Mouse (Mus musculus) forebrain, embryonic 11.5 days (tissue): ENCODE measurements around the gene Flvcr2. TPM values are rescaled to one million over a fixed set of nuclear protein-coding genes. Genes with fewer than 3 reads are reported as not detected.

ENCODE experiments used
- ATAC-seq: fragments of 200-750 bp; cut with Nextera tagmentation; replicated peaks from 2 replicates; pipeline ENCODE4 v1.8.0; 2017; ENCODE audit warnings: moderate TSS enrichment; ENCODE audit not compliant: low FRiP score
- DNase-seq: peaks from one replicate; pipeline ENCODE4 v3.0.0-alpha.2; 2017; ENCODE audit warnings: low spot score
- H3K27ac ChIP-seq: fragments of 300-500 bp; sonication (generic); 2 replicates; pipeline ENCODE4 v1.5.1; 2014; ENCODE audit warnings: low read depth, low read length
- H3K27me3 ChIP-seq: fragments of 300-500 bp; sonication (generic); 2 replicates; pipeline ENCODE4 v1.6.1; 2014; ENCODE audit warnings: mild to moderate bottlenecking, low read length, mixed read lengths; ENCODE audit not compliant: control insufficient read depth, insufficient read depth
- H3K36me3 ChIP-seq: fragments of 300-500 bp; sonication (generic); 2 replicates; pipeline ENCODE4 v1.6.1; 2014; ENCODE audit warnings: mild to moderate bottlenecking, low read length, moderate library complexity, mixed read lengths; ENCODE audit not compliant: control insufficient read depth, insufficient read depth
- H3K4me1 ChIP-seq: fragments of 300-500 bp; sonication (generic); replicated peaks from 2 replicates; pipeline ENCODE4 v1.6.1; 2014; ENCODE audit warnings: low read length, mixed read lengths; ENCODE audit not compliant: control insufficient read depth, insufficient read depth
- H3K4me2 ChIP-seq: fragments of 300-500 bp; sonication (generic); 2 replicates; pipeline ENCODE4 v1.6.1; 2014; ENCODE audit warnings: low read depth, mild to moderate bottlenecking, low read length, moderate library complexity, mixed read lengths; ENCODE audit not compliant: severe bottlenecking
- H3K4me3 ChIP-seq: fragments of 300-500 bp; sonication (generic); 2 replicates; pipeline ENCODE4 v1.5.1; 2014; ENCODE audit warnings: low read depth, low read length
- H3K9ac ChIP-seq: fragments of 300-500 bp; sonication (generic); 2 replicates; pipeline ENCODE4 v1.6.1; 2014; ENCODE audit warnings: low read length
- H3K9me3 ChIP-seq: fragments of 300-500 bp; sonication (generic); 2 replicates; pipeline ENCODE4 v1.6.1; 2016; ENCODE audit warnings: low read length, mixed read lengths; ENCODE audit not compliant: control insufficient read depth
- WGBS: fragments of 180-500 bp; shearing (Covaris S2); extraction: QIAGEN DNeasy Blood & Tissue Kit; methylation state at CpG from one replicate; pipeline ENCODE4 v1.1.7; 2014; 5-methylcytosine and 5-hydroxymethylcytosine counted together
- polyA plus RNA-seq: library from polyadenylated mRNA; unstranded; fragments of >200 nt; fragmentation: Nextera tagmentation; extraction: Ambion mirVana; gene quantifications from 2 replicates; pipeline ENCODE4 v1.2.1, GENCODE M21; 2014

Flvcr2 gene
- polyA plus RNA-seq, 1 experiment from 2014 or later, result 0.84 TPM

DNA sequence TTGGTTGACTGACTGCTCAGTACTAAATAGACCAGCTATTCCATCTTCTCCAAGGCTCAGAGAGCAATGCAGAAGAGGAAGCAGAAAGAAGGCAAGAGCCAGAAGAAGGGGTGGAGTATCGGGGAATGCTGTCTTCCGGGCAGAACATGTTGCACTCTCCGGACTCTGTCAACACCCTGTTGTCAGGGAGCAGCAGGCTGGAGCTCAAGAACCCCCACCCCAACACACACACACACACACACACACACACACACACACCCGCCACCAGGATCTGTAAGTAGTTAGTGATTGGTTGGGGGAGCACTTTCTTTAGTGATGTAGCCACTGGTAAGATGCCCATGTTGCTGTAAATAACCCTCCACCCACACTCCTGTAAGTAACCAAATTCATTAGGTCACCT is 21.0 kb upstream of the Flvcr2 start:
- no peak overlapping the region for H3K27ac ChIP-seq
- H3K9ac ChIP-seq, result no peak overlapping the region
- ATAC-seq, result no peak

DNA sequence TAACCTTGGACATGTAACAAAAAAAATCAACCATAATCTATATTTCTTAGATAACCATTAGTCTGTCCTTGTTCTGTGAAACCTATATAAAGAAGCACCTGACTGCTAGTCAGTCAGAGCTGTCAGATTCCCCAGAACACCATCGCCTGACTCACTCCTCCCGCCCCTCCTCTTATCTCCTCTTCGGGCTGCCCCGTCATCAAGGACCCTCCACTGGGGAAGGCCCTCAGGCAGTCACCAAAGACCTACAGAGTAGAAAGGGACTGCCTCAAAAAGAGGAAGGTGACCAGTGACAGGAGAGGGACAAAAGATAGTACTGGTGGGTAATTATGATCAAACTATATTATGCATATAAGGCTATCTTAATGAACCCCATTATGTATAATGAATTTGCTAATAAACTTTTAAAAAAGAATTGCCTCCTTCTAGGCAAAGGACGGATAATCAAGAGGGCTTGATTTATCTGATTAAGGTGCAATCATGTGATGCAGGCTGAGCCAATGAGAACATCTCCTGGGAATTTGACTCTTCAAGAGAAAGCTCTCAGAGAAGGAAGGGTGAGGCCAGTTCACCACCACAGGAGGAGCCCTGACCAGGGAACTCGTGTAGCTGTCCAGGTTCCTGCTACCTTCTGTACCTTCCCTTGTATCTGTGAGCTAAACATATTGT is 19.5 kb upstream of the Flvcr2 start:
- H3K4me3 ChIP-seq, result no peak overlapping the region
- no peaks in the 10 kb centered on the region for H3K4me1 ChIP-seq
- 73% methylated on average over 6 of the region's 6 CpGs for WGBS
- no peak overlapping the region for H3K4me2 ChIP-seq
- H3K36me3 ChIP-seq, result no peaks in the 10 kb centered on the region
- no peak for ATAC-seq
- no peaks in the 10 kb centered on the region for H3K27me3 ChIP-seq
- no peaks in the 10 kb centered on the region for H3K9me3 ChIP-seq
- no peak overlapping the region for H3K9ac ChIP-seq
- no peak overlapping the region for H3K27ac ChIP-seq
- no peak for DNase-seq

More for the DNA sequence above, 21.0 kb upstream of the Flvcr2 start:
- no peak for DNase-seq
- Histone ChIP-seq H3K4me3 (no peak overlapping the region), H3K4me1 (no peaks in the 10 kb centered on the region), H3K4me2 (no peak overlapping the region), H3K9me3 (no peaks in the 10 kb centered on the region), H3K36me3 (no peaks in the 10 kb centered on the region), H3K27me3 (no peaks in the 10 kb centered on the region)
- 87% methylated on average over 4 of the region's 4 CpGs for WGBS

- Histone ChIP-seq H3K9ac (no peak overlapping the region), H3K27ac (no peak overlapping the region), H3K4me3 (no peak overlapping the region), H3K27me3 (no peaks in the 10 kb centered on the region), H3K4me1 (no peaks in the 10 kb centered on the region), H3K36me3 (no peaks in the 10 kb centered on the region), H3K4me2 (no peak overlapping the region), H3K9me3 (no peaks in the 10 kb centered on the region)
- DNase-seq (no peak), ATAC-seq (no peak)
- 88% methylated on average over 7 of the region's 7 CpGs for WGBS
Measured at GRCm38 (mm10) chr12:85728181-85728580, 18.2 kb upstream of the Flvcr2 start.

- peak; percentile 79 for DNase-seq
- no peak overlapping the region for H3K9ac ChIP-seq
- no peaks in the 10 kb centered on the region for H3K4me1 ChIP-seq
- no peak for ATAC-seq
- H3K36me3 ChIP-seq, result no peaks in the 10 kb centered on the region
- no peak overlapping the region for H3K27ac ChIP-seq
- H3K4me2 ChIP-seq, result no peak overlapping the region
- H3K27me3 ChIP-seq, result no peaks in the 10 kb centered on the region
- 39% methylated on average over 17 of the region's 17 CpGs for WGBS
- H3K9me3 ChIP-seq, result no peaks in the 10 kb centered on the region
- no peak overlapping the region for H3K4me3 ChIP-seq
Measured at GRCm38 (mm10) chr12:85729022-85729944, 17.1 kb upstream of the Flvcr2 start.

DNA sequence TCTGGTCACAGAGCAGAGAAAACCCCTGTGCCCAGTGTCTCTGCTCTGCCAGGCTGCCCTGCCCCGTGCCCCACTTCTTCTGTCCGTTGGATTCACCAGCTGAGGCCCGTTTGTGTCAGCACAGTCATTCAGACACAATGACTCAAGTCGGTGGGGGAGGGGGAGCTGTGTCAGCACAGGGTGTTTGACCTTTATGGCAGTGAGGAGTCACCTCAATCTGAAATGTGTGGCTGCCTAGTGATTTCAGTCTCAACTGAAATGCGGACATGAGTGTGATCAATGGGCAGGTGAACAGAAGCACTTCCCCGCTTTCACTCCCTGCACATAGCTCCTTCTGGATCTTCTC is 16.4 kb upstream of the Flvcr2 start:
- Histone ChIP-seq H3K4me2 (no peak overlapping the region), H3K4me1 (no peaks in the 10 kb centered on the region), H3K36me3 (no peaks in the 10 kb centered on the region), H3K4me3 (no peak overlapping the region), H3K9me3 (no peaks in the 10 kb centered on the region), H3K27me3 (no peaks in the 10 kb centered on the region), H3K27ac (no peak overlapping the region), H3K9ac (no peak overlapping the region)
- 71% methylated on average over 6 of the region's 6 CpGs for WGBS
- DNase-seq, result no peak
- no peak for ATAC-seq

GRCm38 (mm10) chr12:85736203-85736602 is 10.1 kb upstream of the Flvcr2 start:
- DNase-seq (no peak), ATAC-seq (no peak)
- 89% methylated on average over 2 of the region's 2 CpGs for WGBS
- H3K27me3 ChIP-seq, result no peaks in the 10 kb centered on the region
- H3K4me1 ChIP-seq, result no peaks in the 10 kb centered on the region
- H3K4me3 ChIP-seq, result no peak overlapping the region
- no peak overlapping the region for H3K4me2 ChIP-seq
- no peak overlapping the region for H3K27ac ChIP-seq
- H3K9me3 ChIP-seq, result no peaks in the 10 kb centered on the region
- no peak overlapping the region for H3K9ac ChIP-seq
- H3K36me3 ChIP-seq, result no peaks in the 10 kb centered on the region

- 88% methylated on average over 3 of the region's 3 CpGs for WGBS
- Histone ChIP-seq H3K36me3 (no peaks in the 10 kb centered on the region), H3K4me1 (no peaks in the 10 kb centered on the region), H3K4me2 (no peak overlapping the region), H3K4me3 (no peak overlapping the region), H3K9ac (no peak overlapping the region), H3K27ac (no peak overlapping the region), H3K27me3 (no peaks in the 10 kb centered on the region), H3K9me3 (no peaks in the 10 kb centered on the region)
- DNase-seq, result no peak
- ATAC-seq, result no peak
Measured at GRCm38 (mm10) chr12:85736960-85737359, 9.4 kb upstream of the Flvcr2 start.

DNA sequence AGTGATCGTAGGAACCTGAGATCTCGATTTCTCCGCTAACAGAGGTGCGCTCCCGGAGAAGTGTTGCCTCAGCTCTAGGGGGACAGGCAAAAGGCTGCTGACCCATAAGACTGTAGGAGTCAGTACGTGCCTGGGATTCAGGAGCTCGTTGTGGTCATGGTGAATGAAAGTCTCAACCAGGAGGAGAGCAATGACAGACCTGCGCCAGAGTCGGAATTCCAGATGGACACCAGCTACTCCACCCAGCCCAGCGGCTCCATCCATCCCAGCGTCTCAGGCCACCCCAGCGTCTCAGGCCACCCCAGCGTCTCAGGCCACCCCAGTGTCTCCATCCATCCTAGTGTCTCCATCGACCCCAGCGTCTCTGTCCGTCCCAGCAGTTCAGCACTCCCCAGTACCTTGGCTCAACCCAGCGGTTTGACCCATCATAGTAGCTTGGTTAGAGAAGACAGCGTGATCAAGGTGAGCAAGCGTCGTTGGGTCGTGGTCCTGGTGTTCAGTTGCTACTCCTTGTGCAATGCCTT is 419 bp downstream of the Flvcr2 start:
- WGBS, result 22% methylated on average over 21 of the region's 21 CpGs
- Histone ChIP-seq H3K4me3 (peak overlapping the region; percentile 40), H3K4me1 (peaks cover 7% of the 10 kb centered on the region; the same call in 1 of the 2 replicates), H3K36me3 (no peaks in the 10 kb centered on the region), H3K27me3 (peaks cover 7% of the 10 kb centered on the region), H3K27ac (no peak overlapping the region), H3K4me2 (peak overlapping the region; percentile 81), H3K9ac (peak overlapping the region; percentile 37), H3K9me3 (no peaks in the 10 kb centered on the region)
- DNase-seq, result no peak
- ATAC-seq, result peak; percentile 33; the same call in 1 of the 2 replicates
